Mouse (Mus musculus): ENCODE data around the gene Syf2.
"Not testable (repeated sequence)": the region's sequence is repeated elsewhere in the genome, so short reads cannot be mapped to it uniquely, and the experiment has no call there.

Syf2 gene

DNA sequence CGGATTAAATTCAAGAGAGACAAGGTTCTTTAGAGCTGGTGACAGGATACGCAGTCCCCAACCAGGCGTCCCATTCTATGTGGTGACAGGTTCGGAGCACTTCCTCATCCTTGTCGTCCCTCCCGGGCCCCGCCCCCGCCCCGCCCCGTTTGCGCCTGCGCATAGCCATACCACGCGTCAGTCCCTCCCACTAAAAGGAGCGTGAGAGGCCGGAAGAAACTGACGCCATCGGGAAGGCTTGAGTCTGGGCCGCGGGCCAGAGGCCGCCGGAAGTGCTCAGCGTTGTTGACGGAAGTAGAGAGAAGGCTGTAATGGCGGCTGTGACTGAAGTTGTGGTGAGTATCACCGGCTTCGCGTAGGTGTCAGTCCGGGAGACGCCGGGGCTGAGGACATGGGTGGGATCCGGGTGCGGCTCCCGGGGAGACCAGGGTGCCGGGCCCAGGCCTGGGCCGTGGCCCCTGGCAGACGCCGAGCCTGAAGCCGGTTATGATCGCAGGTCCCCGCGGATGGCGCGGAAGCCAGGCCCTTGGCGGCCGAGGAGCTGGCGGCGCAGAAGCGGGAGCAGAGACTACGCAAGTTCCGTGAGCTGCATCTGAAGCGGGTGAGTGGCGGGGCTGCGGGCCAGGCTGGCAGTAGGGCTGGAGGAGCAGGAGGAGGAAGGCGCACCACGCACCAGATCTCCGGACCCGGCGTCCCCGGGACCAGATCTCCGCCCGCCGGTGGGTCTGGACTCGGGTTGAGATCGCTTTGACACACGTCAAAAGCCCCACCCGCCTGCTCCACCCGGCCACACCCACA, at the start of gene Syf2:
Gene Syf2, plus strand, starts transcription at position 215 of the 798 bp plus-strand sequence.
- peak; percentile 97 for DNase-seq (ENCODE audit: extremely low spot score, low spot score)

DNA sequence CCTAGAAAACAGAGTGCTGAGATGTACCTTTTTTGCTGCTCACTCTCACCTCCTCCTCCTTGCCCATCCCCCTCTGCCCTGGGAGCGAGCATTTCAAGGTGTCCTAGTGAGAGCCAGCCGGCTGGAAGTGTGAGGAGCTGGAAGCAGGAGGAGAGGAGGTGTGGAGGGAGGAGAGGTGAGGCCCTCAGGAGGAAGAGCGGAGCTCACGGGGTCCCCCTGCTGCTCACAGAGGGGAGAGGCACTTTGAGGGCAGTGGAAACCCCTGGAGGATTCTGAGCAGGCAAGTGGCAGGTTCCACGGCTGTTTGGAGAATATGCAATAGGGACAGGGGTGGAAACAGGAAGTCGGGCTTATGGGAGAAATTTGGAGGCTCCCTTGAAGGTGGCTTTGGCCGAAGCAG, 47.4 kb upstream of the Syf2 start:
- DNase-seq (ENCODE audit: extremely low spot score, low spot score) = no peak

DNA sequence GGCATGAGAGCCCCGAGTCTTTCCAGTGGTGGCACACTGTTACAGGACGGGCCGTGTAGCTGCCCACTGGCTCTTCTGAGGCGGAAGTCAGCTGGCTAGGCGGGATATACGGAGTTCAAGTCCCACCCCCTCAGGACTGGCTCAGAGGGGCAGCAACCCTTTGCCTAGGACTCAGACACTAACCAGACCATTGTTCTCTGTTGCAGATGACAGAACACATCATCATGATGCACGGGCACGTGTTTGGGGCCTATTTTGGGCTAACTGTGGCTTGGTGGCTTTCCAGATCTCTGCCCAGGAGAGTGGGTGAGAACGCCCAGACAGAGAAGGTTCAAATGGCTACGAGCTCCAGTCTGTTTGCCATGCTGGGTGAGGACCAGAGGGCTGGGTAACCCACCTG, 46.9 kb upstream of the Syf2 start:
- no peak for DNase-seq (ENCODE audit: extremely low spot score, low spot score)

DNA sequence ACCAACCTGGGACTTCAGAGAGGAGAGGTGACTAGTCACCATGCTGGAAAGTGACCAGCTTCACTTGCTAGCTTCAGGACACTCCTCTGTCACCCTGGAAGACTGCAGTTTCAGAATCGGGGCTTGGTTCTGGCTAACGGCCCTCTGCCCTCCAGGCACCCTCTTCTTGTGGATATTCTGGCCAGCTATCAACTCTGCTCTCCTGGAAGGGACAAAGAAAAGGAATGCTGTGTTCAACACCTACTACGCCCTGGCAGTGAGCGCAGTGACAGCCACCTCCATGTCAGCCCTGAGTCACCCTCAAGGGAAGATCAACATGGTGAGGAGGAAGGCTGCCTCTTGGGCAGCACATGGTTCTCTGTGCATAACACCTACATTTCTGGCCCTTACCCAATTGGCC, 46.3 kb upstream of the Syf2 start:
- DNase-seq (ENCODE audit: extremely low spot score, low spot score) = no peak

DNA sequence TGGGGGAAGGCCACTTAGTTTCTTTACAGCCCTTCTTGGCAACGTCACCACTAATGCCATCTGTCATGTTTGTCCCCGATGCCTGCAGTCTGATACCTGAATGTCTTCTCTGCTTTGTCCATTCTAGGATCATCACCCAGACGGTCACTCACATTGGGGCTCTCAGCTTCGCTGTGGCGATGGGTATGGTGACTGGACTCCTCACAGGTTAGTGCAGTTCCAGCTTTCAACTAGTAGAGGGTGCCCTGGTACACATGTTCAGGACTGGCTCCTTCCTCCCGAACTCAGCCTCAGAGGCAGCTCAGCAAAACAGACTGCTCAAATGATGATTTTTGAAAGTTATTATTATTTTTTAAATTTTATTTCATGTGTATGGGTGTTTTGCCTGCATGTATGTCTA, 38.6 kb upstream of the Syf2 start:
- DNase-seq (ENCODE audit: extremely low spot score, low spot score) = no peak

DNA sequence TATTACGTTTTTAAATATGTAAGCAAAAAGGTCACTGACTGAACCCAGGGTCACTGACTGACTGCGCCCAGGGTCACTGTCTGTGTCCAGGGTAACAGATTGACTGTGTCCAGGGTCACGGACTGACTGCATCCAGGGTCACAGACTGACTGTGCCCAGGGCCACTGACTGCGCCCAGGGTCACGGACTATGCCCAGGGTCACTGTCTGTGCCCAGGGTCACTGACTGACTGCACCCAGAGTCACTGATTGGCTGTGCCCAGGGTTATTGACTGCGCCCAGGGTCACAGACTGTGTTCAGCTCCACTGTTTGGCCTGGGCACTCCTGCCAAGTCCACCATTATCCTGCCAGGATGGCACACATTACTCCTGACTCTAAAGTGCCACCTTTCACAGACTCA, 33.4 kb upstream of the Syf2 start:
- DNase-seq (ENCODE audit: extremely low spot score, low spot score) = no peak

DNA sequence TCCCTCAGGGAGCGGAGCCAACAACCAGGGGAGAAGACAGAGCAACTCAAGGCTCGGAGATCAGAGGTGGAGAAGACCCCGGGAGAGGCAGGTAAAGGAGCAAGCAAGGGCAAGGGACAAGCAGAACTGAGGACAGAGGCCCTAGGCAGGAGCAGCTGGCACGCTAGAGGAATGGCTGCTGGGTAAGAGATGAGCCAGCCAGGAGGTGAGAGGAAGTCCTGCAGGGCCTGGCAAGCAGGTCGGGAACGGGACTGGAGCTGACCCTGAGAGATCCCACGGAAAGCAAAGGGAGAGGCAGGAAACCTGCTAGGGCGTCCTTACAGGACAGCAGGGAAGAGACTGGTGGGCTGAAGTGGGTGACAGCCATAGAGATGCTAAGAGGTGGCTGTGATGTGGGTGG, 29.6 kb upstream of the Syf2 start:
- no peak for DNase-seq (ENCODE audit: extremely low spot score, low spot score)

DNA sequence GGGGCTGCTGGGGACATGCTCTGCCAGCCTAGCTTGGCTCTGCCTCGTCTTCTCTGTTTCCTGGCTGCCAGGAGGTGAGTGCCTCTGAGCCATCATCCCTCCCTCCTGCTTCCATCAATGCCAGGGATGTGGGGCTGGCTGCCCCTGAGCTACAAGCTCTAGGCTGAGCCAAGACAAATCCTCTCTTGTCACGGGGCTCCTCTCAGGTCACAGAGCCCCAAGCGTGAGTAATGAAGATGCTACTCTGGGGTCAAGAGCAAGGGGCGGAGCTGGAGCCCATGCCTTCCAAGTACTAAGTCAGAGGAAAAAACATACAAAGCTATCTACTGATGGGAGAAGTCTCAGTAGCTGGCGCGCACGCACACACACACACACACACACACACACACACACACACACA, 27.7 kb upstream of the Syf2 start:
- no peak for DNase-seq (ENCODE audit: extremely low spot score, low spot score)

DNA sequence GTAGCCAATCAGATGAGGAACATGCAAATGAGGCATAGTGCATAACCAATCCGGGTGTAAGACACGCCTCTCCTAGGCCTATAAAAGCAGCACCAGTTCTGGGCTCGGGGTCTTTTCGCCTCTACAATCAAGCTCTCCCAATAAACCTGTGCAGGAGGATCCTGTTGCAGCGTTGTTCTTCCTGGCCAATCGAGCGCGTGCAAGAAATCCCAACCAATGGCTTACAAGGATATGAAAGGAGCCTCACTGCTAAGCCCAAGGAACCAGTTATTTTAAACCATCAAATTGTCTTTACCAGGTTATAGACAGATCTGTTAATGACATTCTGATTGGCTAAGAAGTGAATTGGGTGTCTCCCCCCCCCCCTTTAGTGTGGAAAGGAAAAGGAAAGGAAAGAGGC, 19.3 kb upstream of the Syf2 start:
- not testable (repeated sequence) for DNase-seq (ENCODE audit: extremely low spot score, low spot score)

DNA sequence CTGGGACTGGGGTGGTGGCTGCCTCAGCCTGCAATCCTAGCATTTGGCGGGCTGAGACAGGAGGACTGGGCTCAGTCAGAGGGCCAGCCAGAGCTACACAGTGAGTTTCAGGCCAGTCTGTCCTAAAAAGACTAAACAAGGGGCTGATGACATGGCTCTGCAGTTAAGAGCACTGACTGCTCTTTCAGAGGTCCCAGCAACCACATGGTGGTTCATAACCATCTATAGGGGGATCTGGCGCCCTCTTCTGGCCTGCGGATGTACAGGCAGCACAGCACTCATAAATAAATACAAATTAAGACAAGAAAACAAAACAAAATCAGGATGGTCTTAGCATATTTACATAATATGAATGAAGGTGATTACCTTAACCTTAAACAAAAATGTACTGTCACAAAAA, 17.3 kb upstream of the Syf2 start:
- DNase-seq (ENCODE audit: extremely low spot score, low spot score) = peak; percentile 72

DNA sequence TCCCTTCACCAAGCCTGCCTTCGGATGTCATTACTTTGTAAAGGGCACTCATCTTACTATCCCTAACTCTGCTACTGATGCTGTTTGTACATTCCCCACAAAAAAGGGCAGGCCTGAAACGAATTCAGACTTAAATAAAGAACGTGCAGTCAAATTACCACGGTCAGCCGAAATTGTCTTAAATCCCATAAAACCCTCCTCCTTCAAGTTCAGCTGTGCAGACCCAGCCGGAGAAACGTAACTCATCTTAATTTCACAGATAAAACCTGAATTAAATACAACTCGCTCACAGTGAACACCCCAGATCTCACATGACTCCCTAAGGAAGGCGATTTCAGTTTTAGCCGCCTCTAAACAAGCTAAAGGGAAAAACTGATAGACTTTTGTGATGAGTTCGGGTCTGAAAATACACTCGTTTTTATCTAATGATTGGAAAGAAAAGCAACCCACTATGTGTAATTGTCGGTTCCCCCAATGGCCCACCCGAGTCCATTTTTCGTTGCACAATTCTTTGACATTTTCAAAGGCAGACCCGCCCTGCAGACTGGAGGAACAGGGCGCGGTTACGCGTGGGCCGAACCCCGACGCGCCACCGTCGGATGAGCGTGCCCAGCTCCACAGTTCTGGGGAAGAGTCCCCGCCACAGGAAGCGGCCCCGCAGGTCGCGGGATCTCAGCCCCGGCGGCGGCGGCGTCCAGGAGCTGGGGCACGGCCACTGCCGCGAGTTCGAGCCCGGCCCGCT, 16.4 kb upstream of the Syf2 start:
- DNase-seq (ENCODE audit: extremely low spot score, low spot score) = no peak

DNA sequence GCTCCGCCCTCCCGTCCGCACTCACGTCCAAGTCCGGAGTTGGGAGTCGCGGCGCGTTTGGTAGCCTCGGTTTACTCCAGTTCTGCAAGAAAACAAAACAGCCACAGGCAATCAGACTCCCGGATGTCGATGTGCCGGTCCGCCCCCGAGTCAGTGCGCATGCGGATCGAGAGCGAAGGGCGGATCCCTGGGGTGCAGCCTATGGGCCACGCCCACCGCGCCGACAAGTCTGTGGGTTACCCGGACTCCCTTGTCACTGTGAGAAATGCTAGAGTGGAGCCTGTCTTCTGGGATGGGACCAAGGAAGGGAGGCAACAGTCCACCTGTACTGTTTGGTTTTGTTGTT, 15.9 kb upstream of the Syf2 start, which contains the start of gene Tmem50a:
Gene Tmem50a, minus strand, starts transcription at position 161 of the 346 bp plus-strand sequence.
- peak; percentile 92 for DNase-seq (ENCODE audit: extremely low spot score, low spot score)

DNA sequence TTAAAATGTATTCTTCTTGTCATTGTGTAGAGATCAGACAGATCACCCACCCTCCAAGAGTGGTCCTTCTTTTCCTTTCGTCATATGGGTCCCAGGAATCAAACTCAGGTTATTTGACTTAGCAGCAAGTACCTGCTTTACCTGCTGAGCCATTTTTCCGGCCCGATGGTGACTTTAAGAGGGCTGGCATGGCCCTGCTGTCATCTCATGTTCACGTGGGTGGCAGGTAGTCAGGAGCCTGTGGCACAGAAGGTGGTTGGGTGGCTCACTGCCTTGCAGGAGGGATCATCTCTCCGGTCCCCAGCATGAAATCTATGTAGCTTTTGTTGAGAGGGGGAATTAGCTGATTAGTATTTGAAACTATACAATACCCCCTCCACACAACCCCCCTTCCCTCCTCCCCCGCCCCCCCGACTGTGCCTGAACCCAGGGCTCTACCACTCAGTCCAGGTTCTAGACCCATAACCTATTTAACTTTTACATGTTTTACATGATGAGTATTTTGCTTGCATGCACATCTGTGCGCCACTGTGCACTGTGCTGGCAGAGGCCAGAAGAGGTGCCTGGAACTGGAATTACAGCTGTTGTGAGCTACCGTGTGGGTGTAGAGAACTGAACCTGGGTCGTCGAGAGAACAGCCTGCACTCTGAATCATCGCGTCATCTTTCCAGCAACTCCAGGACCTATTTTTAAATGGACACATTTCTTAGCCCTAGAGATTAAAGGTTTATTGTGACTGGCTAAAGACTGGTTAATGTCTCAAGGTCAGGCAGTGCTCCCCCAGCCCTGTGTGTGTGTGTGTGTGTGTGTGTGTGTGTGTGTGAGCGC, 15.3 kb upstream of the Syf2 start:
- DNase-seq (ENCODE audit: extremely low spot score, low spot score) = no peak

DNA sequence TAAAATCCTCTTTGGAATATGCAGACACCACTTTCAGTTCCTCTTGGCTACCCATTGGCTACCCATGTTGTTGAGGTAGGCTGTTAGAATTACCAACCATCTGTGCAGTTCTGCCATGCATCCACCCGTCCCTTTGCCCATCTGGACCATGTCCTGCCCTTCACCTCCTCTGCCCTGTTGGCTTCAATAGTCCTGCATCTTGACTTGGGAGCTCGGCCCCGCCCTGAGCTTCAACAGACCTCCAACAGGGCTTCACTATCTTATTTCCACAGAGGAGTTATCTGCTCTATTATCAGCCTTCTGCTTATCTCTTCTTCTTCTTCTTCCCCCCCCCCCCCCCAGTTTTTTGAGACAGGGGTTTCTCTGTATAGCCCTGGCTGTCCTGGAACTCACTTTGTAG, 13.5 kb upstream of the Syf2 start:
- DNase-seq (ENCODE audit: extremely low spot score, low spot score) = no peak

DNA sequence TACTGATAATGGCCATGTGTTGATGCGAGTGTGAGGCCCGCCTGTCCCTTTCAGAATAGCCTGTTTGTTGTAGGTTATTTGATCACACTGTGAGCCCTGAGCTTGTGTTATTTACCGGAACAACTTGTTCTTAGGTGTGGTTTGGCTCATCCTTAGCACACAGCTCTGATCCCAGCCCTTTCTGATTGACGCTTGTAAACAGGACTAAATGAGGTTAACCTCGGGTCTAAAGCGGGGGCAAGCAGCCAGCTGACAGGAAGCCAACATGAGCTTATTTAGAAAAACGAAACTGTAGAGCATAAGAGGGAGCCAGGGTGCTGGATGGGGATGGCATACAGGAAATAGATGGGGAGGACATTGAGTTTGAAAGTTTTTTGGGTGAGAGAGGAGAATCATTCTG, 12.3 kb upstream of the Syf2 start:
- DNase-seq (ENCODE audit: extremely low spot score, low spot score) = no peak

DNA sequence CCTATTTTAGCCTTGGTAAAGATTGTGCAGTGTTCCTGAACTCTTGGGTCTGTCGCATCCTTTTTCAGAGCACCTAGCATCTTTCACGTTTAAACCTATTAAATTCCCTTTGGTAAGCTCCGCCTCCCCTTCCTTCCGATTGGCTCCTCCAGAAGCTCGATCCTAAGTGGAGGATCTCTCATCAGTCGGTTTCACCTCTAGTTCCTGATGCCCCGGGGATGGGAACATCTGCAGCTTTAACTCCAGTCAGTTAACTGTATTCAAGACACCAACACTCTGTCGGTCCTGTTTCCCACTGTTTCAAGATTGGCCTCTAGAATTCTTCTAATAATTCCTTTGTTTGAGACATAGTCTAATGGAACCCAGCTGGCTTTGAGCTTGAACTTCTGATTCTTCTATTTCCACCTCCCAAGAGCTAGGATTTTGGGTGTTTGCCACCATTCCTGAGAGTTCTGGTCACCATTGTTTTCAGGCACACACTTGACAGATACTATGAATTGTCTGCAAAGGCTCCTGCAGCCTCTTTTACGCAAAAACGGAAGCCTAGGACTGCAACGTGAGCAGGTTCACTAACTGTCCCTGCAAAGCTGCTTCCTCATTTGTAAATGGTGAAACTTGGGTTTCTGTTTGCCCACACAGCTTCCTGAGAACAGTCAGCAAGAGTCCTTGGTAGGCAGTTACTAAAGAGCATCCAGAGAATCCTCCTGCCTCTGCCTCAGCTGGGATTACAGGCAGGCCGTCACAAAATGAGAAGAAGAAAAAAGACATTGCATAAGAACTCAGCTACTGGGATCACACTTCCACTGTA, 10.8 kb upstream of the Syf2 start:
- no peak for DNase-seq (ENCODE audit: extremely low spot score, low spot score)

DNA sequence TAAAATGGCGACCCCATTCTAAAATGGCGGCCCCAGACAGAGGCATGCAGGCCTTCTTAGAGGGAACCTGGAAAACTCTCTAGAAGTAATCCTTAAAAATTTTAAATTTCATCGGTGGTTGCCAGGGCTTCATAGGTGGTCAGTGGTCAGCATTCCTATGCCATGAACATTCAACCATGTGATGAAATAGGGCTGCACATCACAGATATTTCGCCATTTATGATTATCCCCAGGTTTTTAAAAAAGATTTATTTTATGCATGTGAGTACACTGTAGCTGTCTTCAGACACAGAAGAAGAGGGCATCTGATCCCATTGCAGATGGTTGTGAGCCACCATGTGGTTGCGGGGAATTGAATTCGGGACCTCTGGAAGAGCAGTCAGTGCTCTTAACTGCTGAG, 10.1 kb upstream of the Syf2 start:
- DNase-seq (ENCODE audit: extremely low spot score, low spot score) = no peak

DNA sequence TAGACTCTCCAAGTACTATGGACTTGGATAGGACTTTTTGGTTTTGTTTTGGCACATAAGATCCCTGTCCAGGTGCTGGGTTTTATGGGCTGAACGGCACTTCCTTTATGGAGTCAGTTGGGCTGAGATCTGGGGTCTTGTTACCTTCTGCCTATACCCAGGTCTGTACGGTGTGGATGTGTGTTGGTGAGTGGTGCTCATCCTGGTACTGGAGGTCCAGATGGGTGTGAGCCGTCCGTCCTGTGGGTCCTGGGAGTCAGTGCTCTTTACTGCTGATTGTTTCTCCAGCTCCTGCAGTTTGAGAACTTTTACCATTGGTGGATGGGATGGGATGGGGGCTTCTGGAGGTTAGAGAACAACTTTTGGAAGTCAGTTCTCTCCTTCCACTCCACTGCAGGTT, 9.0 kb upstream of the Syf2 start:
- no peak for DNase-seq (ENCODE audit: extremely low spot score, low spot score)

DNA sequence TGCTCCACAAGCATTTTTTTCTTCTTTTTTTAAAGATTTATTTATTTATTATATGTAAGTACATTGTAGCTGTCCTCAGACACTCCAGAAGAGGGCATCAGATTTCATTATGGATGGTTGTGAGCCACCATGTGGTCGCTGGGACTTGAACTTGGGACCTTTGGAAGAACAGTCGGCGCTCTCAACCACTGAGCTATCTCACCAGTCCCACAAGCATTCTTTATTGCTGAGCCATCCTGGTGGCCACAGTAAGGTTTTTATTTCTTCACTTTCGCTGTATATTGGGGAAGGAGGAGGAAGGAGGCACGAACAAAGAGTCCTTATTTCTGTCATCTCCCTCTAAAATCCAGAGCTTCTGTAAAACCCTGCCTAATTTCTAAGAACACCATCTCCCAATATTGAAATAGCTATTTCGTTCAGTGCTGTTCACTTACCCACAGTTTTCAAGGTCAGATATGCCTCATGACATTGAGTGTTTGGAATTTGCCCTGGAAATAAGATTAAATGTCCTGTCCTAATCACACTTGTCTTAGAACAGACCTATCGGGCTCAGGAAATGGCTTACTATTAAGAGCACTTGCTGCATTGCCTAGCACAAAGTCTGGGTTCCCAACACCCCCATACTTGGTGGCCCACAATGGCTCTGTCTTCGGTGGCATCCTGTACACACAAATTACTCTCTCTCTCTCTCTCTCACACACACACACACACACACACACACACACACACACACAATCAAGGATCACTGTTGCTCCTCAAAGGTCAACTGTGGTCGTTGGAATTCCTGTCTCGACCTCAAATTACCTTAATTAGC, 8.4 kb upstream of the Syf2 start:
- DNase-seq (ENCODE audit: extremely low spot score, low spot score) = no peak

DNA sequence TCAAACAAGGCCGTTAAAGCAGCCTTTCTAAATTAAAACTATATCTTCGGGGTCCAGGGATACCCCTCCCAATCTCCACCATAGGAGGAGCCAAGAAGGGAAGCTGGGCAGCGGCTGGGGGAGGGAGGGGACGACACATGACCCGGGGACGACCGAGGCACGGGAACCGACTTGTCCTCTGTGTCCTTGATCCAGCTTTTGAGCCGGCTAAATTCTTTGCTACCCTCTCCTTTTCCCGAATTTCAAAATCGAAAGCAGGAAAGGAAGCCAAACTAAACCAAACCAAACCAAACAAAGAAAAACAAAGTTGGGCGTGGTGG, 7.8 kb upstream of the Syf2 start:
- peak; percentile 65 for DNase-seq (ENCODE audit: extremely low spot score, low spot score)
